Mouse (Mus musculus) spleen, adult 2 months (tissue): ENCODE measurements at regions not wholly inside any gene's neighbourhood (a gene's known extent, or its start where the extent isn't known, plus 50 kb on each side); places are given as distances from the start of the nearest gene placed in this dataset.

Experiments used
- CTCF ChIP-seq: fragments of 200-500 bp; IDR thresholded peaks from 2 replicates; pipeline ENCODE4 v1.5.1; 2011; ENCODE audit warnings: mild to moderate bottlenecking, inconsistent platforms; ENCODE audit not compliant: insufficient read depth, insufficient read length, insufficient replicate concordance; ENCODE audit errors: extremely low read depth
- POLR2A ChIP-seq: fragments of 200-500 bp; IDR thresholded peaks from 2 replicates; pipeline ENCODE4 v1.6.1; 2011; ENCODE audit warnings: low read depth, low read length, inconsistent platforms

- TF ChIP-seq POLR2A (no peak), CTCF (no peak)
Observed at GRCm38 (mm10) chr1:186013413-186013812, 103.7 kb downstream of the Lyplal1 start.
